Comparison of ENCODE assay signal across 8 mouse cellular contexts in genomic region chr17:43557541-43558090, GRCm38 (mm10). TPM values are rescaled to one million over a fixed set of nuclear protein-coding genes. Genes with fewer than 3 reads are reported as not detected.
DNase-seq lines count a peak whose midpoint lies in the region; ATAC-seq lines count a peak whose summit lies in the region.
"Had no signal": no experiment of that assay in that cellular context is flagged by ENCODE, and none has a peak within 500 bp of the region (broad histone marks: within the 10 kb centered on the region; RNA-seq: fewer than 3 reads in every experiment).

No protein-coding gene starts in this region.

- no peaks in the 10 kb centered on the region for H3K36me3 ChIP-seq in midbrain, embryonic 11.5 days (ENCODE audit: control insufficient read depth, insufficient read depth, low read length)
- H3K36me3 ChIP-seq: embryonic facial prominence, embryonic 15.5 days had no signal

- no peak overlapping the region for H3K4me2 ChIP-seq in midbrain, embryonic 11.5 days
- H3K4me2 ChIP-seq: embryonic facial prominence, embryonic 15.5 days had no signal

- no peak overlapping the region for H3K4me3 ChIP-seq in midbrain, embryonic 11.5 days (ENCODE audit: low read depth, low read length)
- H3K4me3 ChIP-seq: embryonic facial prominence, embryonic 15.5 days had no signal

- 0 out of 2 replicates have a peak, but pooled peaks have one; percentile 46 for ATAC-seq in midbrain, embryonic 11.5 days (ENCODE audit: low FRiP score)

- no peaks in the 10 kb centered on the region for H3K27me3 ChIP-seq in midbrain, embryonic 11.5 days (ENCODE audit: control insufficient read depth, insufficient read depth, low read length)
- H3K27me3 ChIP-seq: embryonic facial prominence, embryonic 15.5 days had no signal

- 32% methylated on average over 6 of the region's 6 CpGs for WGBS in midbrain, embryonic 11.5 days

- no peaks in the 10 kb centered on the region for H3K4me1 ChIP-seq in midbrain, embryonic 11.5 days (ENCODE audit: control insufficient read depth, insufficient read depth, low read length)
- H3K4me1 ChIP-seq: embryonic facial prominence, embryonic 15.5 days had no signal

- H3K9ac ChIP-seq in midbrain, embryonic 11.5 days (ENCODE audit: low read length): no peak overlapping the region
- H3K9ac ChIP-seq: embryonic facial prominence, embryonic 15.5 days had no signal

- DNase-seq in A20 (ENCODE audit: low read depth, low spot score): peak; percentile 85
- peak; percentile 64 for DNase-seq in NIH3T3 (ENCODE audit: low read depth)
- DNase-seq in embryo, embryonic 10.5 days (ENCODE audit: low spot score): peak; percentile 39
- DNase-seq in heart, postnatal 4 days: peak; percentile 28
- DNase-seq in layer of hippocampus, adult 9-11 months: peak; percentile 70
- no peak for DNase-seq in midbrain, embryonic 11.5 days (ENCODE audit: low spot score, missing footprints)
- peak; percentile 10 to 22 for DNase-seq in spleen, postnatal 10 days (ENCODE audit: low spot score in 2 of 2)

- no peak overlapping the region for H3K27ac ChIP-seq in midbrain, embryonic 11.5 days (ENCODE audit: low read depth, low read length)
- H3K27ac ChIP-seq: embryonic facial prominence, embryonic 15.5 days had no signal

- H3K9me3 ChIP-seq in midbrain, embryonic 11.5 days (ENCODE audit: control insufficient read depth, low read length): no peaks in the 10 kb centered on the region
- H3K9me3 ChIP-seq: embryonic facial prominence, embryonic 15.5 days had no signal

RNA-seq across cellular contexts. Expression of gene Pla2g7, which starts 10.3 kb away (rescaled TPM):
- total RNA-seq in heart, postnatal 4 days (2021): 1 to 10 TPM; 3.0 TPM
- 3.7 and 4.0 TPM in 2 replicates for polyA plus RNA-seq in midbrain, embryonic 11.5 days (2014; fragmentation: Nextera tagmentation; extraction: Ambion mirVana)

RNA-seq across cellular contexts. Expression of gene Ankrd66, which starts 14.2 kb away (rescaled TPM):
- not detected for total RNA-seq in heart, postnatal 4 days (2021)
- polyA plus RNA-seq in midbrain, embryonic 11.5 days (2014; fragmentation: Nextera tagmentation; extraction: Ambion mirVana): 0.16 and 0.25 TPM in 2 replicates

RNA-seq across cellular contexts. Expression of gene Mep1a, which starts 55.0 kb away (rescaled TPM):
- not detected for total RNA-seq in heart, postnatal 4 days (2021)
- 0.14 TPM in 1 of 2 replicates, not detected in the other for polyA plus RNA-seq in midbrain, embryonic 11.5 days (2014; fragmentation: Nextera tagmentation; extraction: Ambion mirVana)
